Mouse (Mus musculus): Measurements from ENCODE around the gene Hspa12a.

Gene Hspa12a

GRCm38 (mm10) chr19:58860255-58861173, 82.9 kb downstream of the Hspa12a start:
- DNase-seq (ENCODE audit: low spot score) = peak; percentile 87

GRCm38 (mm10) chr19:58859831-58860254, 83.6 kb downstream of the Hspa12a start:
- DNase-seq (ENCODE audit: low spot score) = peak; percentile 52

- DNase-seq (ENCODE audit: low spot score) = peak; percentile 14
These were observed 84.1 kb downstream of the Hspa12a start for GRCm38 (mm10) chr19:58859357-58859756.

- DNase-seq (ENCODE audit: low spot score) = no peak
These were observed 87.2 kb downstream of the Hspa12a start for GRCm38 (mm10) chr19:58856129-58856855.

GRCm38 (mm10) chr19:58854899-58855298, 88.6 kb downstream of the Hspa12a start:
- no peak for DNase-seq (ENCODE audit: low spot score)

- DNase-seq (ENCODE audit: low spot score) = peak; percentile 29
These were observed 90.3 kb downstream of the Hspa12a start for GRCm38 (mm10) chr19:58853036-58853735.

- DNase-seq (ENCODE audit: low spot score) = no peak
These were observed 92.6 kb downstream of the Hspa12a start for GRCm38 (mm10) chr19:58850719-58851466.

- DNase-seq (ENCODE audit: low spot score) = no peak
These were observed 93.9 kb downstream of the Hspa12a start for GRCm38 (mm10) chr19:58849333-58850131.

GRCm38 (mm10) chr19:58843606-58844005, 99.8 kb downstream of the Hspa12a start:
- DNase-seq (ENCODE audit: low spot score) = no peak

GRCm38 (mm10) chr19:58840721-58841271, 102.7 kb downstream of the Hspa12a start:
- DNase-seq (ENCODE audit: low spot score) = no peak

GRCm38 (mm10) chr19:58839806-58840205, 103.6 kb downstream of the Hspa12a start:
- DNase-seq (ENCODE audit: low spot score) = no peak

GRCm38 (mm10) chr19:58839345-58839744, 104.1 kb downstream of the Hspa12a start:
- DNase-seq (ENCODE audit: low spot score) = no peak

GRCm38 (mm10) chr19:58838706-58839105, 104.7 kb downstream of the Hspa12a start:
- DNase-seq (ENCODE audit: low spot score) = no peak

- DNase-seq (ENCODE audit: low spot score) = no peak
These were observed 109.7 kb downstream of the Hspa12a start for GRCm38 (mm10) chr19:58833639-58834180.

GRCm38 (mm10) chr19:58832988-58833387, 110.5 kb downstream of the Hspa12a start:
- no peak for DNase-seq (ENCODE audit: low spot score)

GRCm38 (mm10) chr19:58831280-58831922, 112.1 kb downstream of the Hspa12a start:
- DNase-seq (ENCODE audit: low spot score) = no peak

- no peak for DNase-seq (ENCODE audit: low spot score)
These were observed 113.3 kb downstream of the Hspa12a start for GRCm38 (mm10) chr19:58830182-58830581.

- no peak for DNase-seq (ENCODE audit: low spot score)
These were observed 113.9 kb downstream of the Hspa12a start for GRCm38 (mm10) chr19:58829575-58829974.

- no peak for DNase-seq (ENCODE audit: low spot score)
These were observed 115.8 kb downstream of the Hspa12a start for GRCm38 (mm10) chr19:58827656-58828055.

- DNase-seq (ENCODE audit: low spot score) = no peak
These were observed 119.1 kb downstream of the Hspa12a start for GRCm38 (mm10) chr19:58824316-58824715.
